Mouse (Mus musculus): ENCODE measurements around the gene Rhox8. TPM values are rescaled to one million over a fixed set of nuclear protein-coding genes. Genes with fewer than 3 reads are reported as not detected.
"Not testable (repeated sequence)": the region's sequence is repeated elsewhere in the genome, so short reads cannot be mapped to it uniquely, and the experiment has no call there.

Rhox8 gene
- not detected in 2 replicates for polyA plus RNA-seq (2015; fragmentation: Nextera tagmentation; extraction: Ambion mirVana)

DNA sequence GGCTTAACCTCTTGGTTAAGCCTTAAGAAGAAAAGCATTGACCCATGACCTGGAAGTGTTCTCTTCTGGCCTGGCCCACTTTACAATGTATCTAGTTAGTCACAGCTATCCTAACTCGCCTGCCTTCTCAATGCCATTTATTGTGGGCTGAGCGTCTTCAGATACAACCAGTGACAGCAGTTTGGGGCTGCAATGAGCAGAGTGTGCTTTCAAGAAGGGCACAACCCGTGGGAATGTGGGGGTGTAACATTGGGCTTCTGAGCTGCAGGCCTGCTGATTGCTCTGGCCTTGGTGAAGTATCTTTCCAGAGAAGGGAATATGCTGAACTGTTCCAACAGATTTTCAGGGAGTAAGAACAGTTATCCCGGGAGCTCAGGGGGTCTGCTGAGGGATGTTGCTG is at the start of gene Rhox8:
Gene Rhox8 (minus strand): TSS at position 101 of the 400 bp plus-strand sequence.
- DNase-seq (ENCODE audit: low spot score) = no peak

DNA sequence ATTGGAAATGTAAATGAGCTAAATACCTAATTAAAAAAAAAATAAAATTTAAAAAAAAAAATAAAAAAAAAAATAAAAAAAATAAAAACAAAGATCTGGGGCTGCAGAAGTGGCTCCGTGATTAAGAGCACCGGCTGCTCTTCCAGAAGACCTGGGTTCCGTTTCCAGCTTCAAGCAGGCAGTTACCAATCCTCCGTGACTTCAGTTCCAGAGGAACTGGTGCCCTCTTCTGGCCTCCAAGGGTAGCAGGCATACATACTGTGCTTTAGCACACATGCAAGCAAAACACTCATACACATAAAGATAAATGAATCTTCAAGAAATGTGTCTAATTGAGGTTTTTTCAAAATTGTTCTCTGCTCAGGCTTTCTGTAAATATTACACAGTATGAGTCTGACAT is 37.6 kb upstream of the Rhox8 start:
- no peak for DNase-seq (ENCODE audit: low spot score)

DNA sequence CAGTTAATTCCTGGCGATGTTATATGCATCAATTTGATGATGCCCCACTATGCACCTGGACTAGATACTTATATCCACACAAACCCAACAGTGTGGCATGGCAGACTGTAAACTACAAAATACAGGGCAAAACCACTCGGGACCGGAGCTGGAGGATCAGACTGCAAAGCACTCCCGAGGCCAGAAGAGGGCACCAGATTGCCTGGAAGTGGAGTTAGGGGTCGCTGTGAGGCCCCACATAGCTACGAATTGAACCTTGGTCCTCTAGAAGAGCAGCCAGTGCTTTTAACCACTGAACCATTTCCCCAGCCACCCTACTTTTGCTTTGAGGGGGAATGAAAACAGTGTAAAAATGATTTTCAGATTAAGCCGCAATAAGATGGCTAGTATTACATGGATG is 29.8 kb upstream of the Rhox8 start:
- DNase-seq (ENCODE audit: low spot score) = no peak

DNA sequence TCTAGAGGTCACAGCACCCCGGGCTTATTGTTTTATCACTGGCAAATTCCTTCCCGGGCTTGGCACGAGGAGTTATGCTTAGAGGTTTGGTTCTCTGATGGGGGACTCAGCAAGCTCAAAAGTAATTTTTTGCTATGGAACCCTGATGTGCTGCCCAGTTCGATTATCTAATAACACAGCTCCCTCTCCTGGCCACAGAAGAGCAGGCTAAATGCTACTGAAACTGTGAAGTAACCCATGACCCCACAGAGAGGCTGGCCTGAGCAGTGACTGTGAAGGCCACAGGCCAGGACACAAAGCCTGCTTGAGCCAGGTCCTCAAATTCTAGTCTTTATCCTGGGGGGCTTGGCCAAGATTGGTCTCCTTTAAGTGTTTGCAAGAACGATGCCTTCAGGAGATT is 25.0 kb upstream of the Rhox8 start:
- DNase-seq (ENCODE audit: low spot score) = no peak

DNA sequence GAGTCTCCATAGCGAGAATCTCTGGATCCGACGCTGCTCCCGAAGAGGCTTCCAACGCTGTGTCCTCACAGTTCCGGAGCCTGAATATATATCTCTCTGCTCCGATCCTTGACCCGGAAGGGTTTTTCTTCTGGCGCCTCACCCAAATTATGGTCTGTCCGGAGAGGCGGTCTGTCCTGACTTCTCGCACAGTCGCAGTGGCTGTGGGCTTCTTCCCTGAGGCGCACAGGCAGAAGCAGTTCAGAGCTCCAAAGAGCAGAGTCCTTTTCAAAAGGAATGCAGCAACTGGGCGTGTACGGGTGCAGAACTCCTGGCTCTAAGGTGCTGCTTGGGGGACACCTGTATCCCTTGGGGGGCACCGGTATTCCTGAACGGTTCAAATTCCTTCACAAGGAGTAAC is 22.9 kb upstream of the Rhox8 start, which contains the start of gene Rhox9:
Gene Rhox9 (minus strand): TSS at position 101 of the 400 bp plus-strand sequence.
- not testable (repeated sequence) for DNase-seq (ENCODE audit: low spot score)

DNA sequence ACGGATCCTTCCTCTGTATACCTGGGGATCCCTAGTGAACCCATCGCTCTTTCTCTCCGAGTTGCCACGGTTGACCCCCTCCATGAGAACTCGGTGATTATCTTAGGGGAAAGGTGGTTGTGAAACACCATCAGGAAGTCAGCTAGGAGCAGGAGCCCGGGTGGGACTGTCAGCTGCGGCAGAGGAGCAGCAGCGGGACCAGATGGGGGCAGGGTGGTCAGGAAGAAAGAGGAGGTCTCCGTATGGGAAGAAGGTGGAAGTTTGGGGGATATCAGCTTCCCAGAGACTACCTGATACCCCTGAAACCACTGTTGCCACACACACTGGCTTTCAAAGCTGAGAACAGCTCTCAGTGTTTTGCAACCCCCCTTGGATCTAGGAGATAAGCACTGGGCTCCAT is 18.4 kb upstream of the Rhox8 start, which contains the start of gene Rhox7b:
Gene Rhox7b (minus strand): TSS at position 101 of the 400 bp plus-strand sequence.
- DNase-seq (ENCODE audit: low spot score) = not testable (repeated sequence)

DNA sequence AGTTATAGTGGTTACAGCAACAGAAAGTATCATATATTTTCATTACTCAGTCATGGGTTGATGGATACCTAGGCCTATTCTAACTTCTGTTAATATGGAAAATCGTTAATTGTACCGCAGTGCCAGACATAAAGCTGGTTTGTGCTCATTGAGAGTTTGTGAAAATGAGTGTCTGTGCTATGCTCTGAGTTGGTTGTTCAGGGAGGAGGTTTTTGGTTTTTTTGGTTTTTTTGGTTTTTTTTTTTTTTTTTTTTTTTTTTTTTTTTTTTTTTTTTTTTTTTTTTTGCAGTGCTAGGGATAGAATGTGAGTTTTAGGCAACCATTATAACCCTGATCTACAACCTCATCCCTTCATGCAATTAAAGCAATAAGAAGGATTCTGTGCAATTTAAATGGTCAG is 7.1 kb downstream of the Rhox8 start:
- DNase-seq (ENCODE audit: low spot score) = no peak

DNA sequence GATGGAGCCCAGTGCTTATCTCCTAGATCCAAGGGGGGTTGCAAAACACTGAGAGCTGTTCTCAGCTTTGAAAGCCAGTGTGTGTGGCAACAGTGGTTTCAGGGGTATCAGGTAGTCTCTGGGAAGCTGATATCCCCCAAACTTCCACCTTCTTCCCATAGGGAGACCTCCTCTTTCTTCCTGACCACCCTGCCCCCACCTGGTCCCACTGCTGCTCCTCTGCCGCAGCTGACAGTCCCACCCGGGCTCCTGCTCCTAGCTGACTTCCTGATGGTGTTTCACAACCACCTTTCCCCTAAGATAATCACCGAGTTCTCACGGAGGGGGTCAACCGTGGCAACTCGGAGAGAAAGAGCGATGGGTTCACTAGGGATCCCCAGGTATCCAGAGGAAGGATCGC is 47.4 kb downstream of the Rhox8 start, which contains the start of gene Rhox7a:
Gene Rhox7a (plus strand): TSS at position 301 of the 400 bp plus-strand sequence.
- not testable (repeated sequence) for DNase-seq (ENCODE audit: low spot score)

DNA sequence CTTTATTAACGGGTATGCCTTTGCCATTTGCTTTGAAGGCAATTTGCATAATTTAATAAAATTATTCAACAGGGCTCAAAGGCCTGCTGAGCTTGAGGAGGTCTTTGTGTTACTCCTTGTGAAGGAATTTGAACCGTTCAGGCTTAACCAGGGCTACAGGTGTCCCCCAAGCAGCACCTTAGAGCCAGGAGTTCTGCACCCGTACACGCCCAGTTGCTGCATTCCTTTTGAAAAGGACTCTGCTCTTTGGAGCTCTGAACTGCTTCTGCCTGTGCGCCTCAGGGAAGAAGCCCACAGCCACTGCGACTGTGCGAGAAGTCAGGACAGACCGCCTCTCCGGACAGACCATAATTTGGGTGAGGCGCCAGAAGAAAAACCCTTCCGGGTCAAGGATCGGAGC is 52.1 kb downstream of the Rhox8 start, which contains the start of gene Rhox6:
Gene Rhox6 (plus strand): TSS at position 301 of the 400 bp plus-strand sequence.
- DNase-seq (ENCODE audit: low spot score) = not testable (repeated sequence)

Other genes with a start within 250 kb of the Rhox8 start
- not detected in 2 replicates for gene Rhox2g, start 235.5 kb downstream of the Rhox8 start, polyA plus RNA-seq (2015; fragmentation: Nextera tagmentation; extraction: Ambion mirVana)
- not detected in 2 replicates for gene Rhox4g, start 227.6 kb downstream of the Rhox8 start, polyA plus RNA-seq (2015; fragmentation: Nextera tagmentation; extraction: Ambion mirVana)
- not detected in 2 replicates for gene Rhox3h, start 210.2 kb downstream of the Rhox8 start, polyA plus RNA-seq (2015; fragmentation: Nextera tagmentation; extraction: Ambion mirVana)
- gene Rhox2h, start 205.7 kb downstream of the Rhox8 start, polyA plus RNA-seq (2015; fragmentation: Nextera tagmentation; extraction: Ambion mirVana) = not detected in 2 replicates
- 0.85 and 1.6 TPM in 2 replicates for gene Rhox5, start 74.1 kb downstream of the Rhox8 start, polyA plus RNA-seq (2015; fragmentation: Nextera tagmentation; extraction: Ambion mirVana)
- 0.17 TPM in 1 of 2 replicates, not detected in the other for gene Rhox6, start 52.0 kb downstream of the Rhox8 start, polyA plus RNA-seq (2015; fragmentation: Nextera tagmentation; extraction: Ambion mirVana)
- gene Rhox7a, start 47.3 kb downstream of the Rhox8 start, polyA plus RNA-seq (2015; fragmentation: Nextera tagmentation; extraction: Ambion mirVana) = not detected in 2 replicates
- gene Rhox7b, start 18.3 kb upstream of the Rhox8 start, polyA plus RNA-seq (2015; fragmentation: Nextera tagmentation; extraction: Ambion mirVana) = not detected in 2 replicates
- gene Rhox9, start 22.8 kb upstream of the Rhox8 start, polyA plus RNA-seq (2015; fragmentation: Nextera tagmentation; extraction: Ambion mirVana) = 0.14 TPM in 1 of 2 replicates, not detected in the other
- gene Btg1-ps1, start 139.9 kb upstream of the Rhox8 start, polyA plus RNA-seq (2015; fragmentation: Nextera tagmentation; extraction: Ambion mirVana) = not detected in 2 replicates
- not detected in 2 replicates for gene Btg1-ps2, start 164.2 kb upstream of the Rhox8 start, polyA plus RNA-seq (2015; fragmentation: Nextera tagmentation; extraction: Ambion mirVana)
- gene Rhox10, start 187.5 kb upstream of the Rhox8 start, polyA plus RNA-seq (2015; fragmentation: Nextera tagmentation; extraction: Ambion mirVana) = not detected in 2 replicates
- gene Rhox11, start 206.2 kb upstream of the Rhox8 start, polyA plus RNA-seq (2015; fragmentation: Nextera tagmentation; extraction: Ambion mirVana) = not detected in 2 replicates
- gene Rhox12, start 232.0 kb upstream of the Rhox8 start, polyA plus RNA-seq (2015; fragmentation: Nextera tagmentation; extraction: Ambion mirVana) = 0.28 TPM in 1 of 2 replicates, not detected in the other
- gene Rhox13, start 242.3 kb upstream of the Rhox8 start, polyA plus RNA-seq (2015; fragmentation: Nextera tagmentation; extraction: Ambion mirVana) = not detected in 2 replicates